19 mouse cellular contexts compared by ENCODE assay signal in the genomic region with DNA sequence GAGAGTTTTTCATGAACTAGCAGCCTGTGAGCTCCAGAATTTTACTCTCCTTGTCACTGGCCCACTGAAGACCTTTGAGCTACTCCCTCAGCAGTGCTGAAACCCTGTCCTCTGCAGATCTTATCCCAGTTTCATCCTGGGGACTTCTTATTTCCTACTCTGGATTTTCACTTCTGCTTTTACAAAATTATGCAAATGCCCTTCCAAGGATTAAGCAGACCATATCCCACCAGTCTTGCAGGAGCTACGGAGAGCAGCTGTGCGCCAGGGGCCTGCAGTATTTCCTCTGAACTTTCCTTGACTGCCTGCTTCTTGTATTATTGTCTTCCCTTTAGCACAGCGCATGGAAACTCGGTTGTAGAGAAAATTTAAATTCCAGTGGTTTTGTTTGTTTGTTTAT.
DNase-seq lines count a peak whose midpoint lies in the region; ATAC-seq and TF ChIP-seq lines count a peak whose summit lies in the region.
"Had no signal": no experiment of that assay in that cellular context is flagged by ENCODE, and none has a peak within 500 bp of the region (broad histone marks: within the 10 kb centered on the region; RNA-seq: fewer than 3 reads in every experiment).

No protein-coding gene starts in this region.

- no peak for TF ChIP-seq POLR2A in thymus, adult 2 months (IDR thresholded peaks at IDR 0.05; ENCODE audit: control insufficient read depth, extremely low read depth, insufficient read depth, low read length, poor library complexity)

- H3K27me3 ChIP-seq in embryonic facial prominence, embryonic 15.5 days = no peaks in the 10 kb centered on the region
- H3K27me3 ChIP-seq in embryonic facial prominence, embryonic 10.5 days (replicated peaks; ENCODE audit: low read depth, poor library complexity, severe bottlenecking) = no peaks in the 10 kb centered on the region
- no peaks in the 10 kb centered on the region for H3K27me3 ChIP-seq in hindbrain, embryonic 15.5 days
- H3K27me3 ChIP-seq in hindbrain, postnatal 0 days (ENCODE audit: insufficient read depth, low read length) = no peaks in the 10 kb centered on the region
- H3K27me3 ChIP-seq in thymus, adult 2 months (ENCODE audit: control insufficient read depth, insufficient read depth, low read length) = no peaks in the 10 kb centered on the region
- H3K27me3 ChIP-seq: midbrain, embryonic 12.5 days had no signal

- H3K4me1 ChIP-seq in embryonic facial prominence, embryonic 15.5 days = peaks cover 12% of the 10 kb centered on the region
- H3K4me1 ChIP-seq in embryonic facial prominence, embryonic 10.5 days = no peaks in the 10 kb centered on the region; the same call in 1 of the 2 replicates
- peaks cover 41% of the 10 kb centered on the region for H3K4me1 ChIP-seq in hindbrain, embryonic 15.5 days (replicated peaks)
- H3K4me1 ChIP-seq in hindbrain, postnatal 0 days (ENCODE audit: insufficient read depth, low read length) = peaks cover 27% of the 10 kb centered on the region; the same call in 1 of the 2 replicates
- peaks cover 37% of the 10 kb centered on the region for H3K4me1 ChIP-seq in thymus, adult 2 months (replicated peaks; ENCODE audit: control insufficient read depth, insufficient read depth, low read length)
- H3K4me1 ChIP-seq: limb, embryonic 10.5 days had no signal

- ATAC-seq in embryonic facial prominence, embryonic 15.5 days (ENCODE audit: insufficient number of reproducible peaks, low FRiP score, low TSS enrichment, low read depth) = no peak
- no peak for ATAC-seq in hindbrain, embryonic 15.5 days (ENCODE audit: low FRiP score, low read depth)
- no peak for ATAC-seq in hindbrain, postnatal 0 days
- ATAC-seq: inflammation-experienced regulatory T-cells, adult 6 months; liver, postnatal 0 days had no signal

- no peak for DNase-seq in embryonic facial prominence, embryonic 10.5 days (ENCODE audit: low spot score)
- DNase-seq in hindbrain, postnatal 0 days (ENCODE audit: low spot score) = no peak
- DNase-seq in thymus, adult 2 months = no peak
- no peak for DNase-seq in thymus, postnatal 4 days
- peak; percentile 4 for DNase-seq in skeletal muscle tissue, adult 2 months (ENCODE audit: low read depth, low spot score)
- no peak for DNase-seq in gastrocnemius, postnatal 10 days
- DNase-seq: adrenal gland, postnatal 25 days; cerebellum, adult 11 months; embryo, embryonic 11 days; heart, postnatal 14 days; kidney, adult 2 months; kidney, postnatal 10 days; liver, postnatal 0 days had no signal

- no peak overlapping the region for H3K4me2 ChIP-seq in embryonic facial prominence, embryonic 15.5 days (replicated peaks)
- H3K4me2 ChIP-seq in hindbrain, embryonic 15.5 days = no peak overlapping the region
- H3K4me2 ChIP-seq in hindbrain, postnatal 0 days (ENCODE audit: low read depth, low read length) = no peak overlapping the region
- H3K4me2 ChIP-seq: midbrain, embryonic 12.5 days had no signal

- H3K36me3 ChIP-seq in embryonic facial prominence, embryonic 15.5 days = 0 out of 2 replicates have a peak, but pooled peaks cover 5% of the 10 kb centered on the region
- peaks cover 27% of the 10 kb centered on the region for H3K36me3 ChIP-seq in embryonic facial prominence, embryonic 10.5 days (replicated peaks)
- 0 out of 2 replicates have a peak, but pooled peaks cover 2% of the 10 kb centered on the region for H3K36me3 ChIP-seq in hindbrain, embryonic 15.5 days
- H3K36me3 ChIP-seq in hindbrain, postnatal 0 days (ENCODE audit: insufficient read depth, low read length) = no peaks in the 10 kb centered on the region
- H3K36me3 ChIP-seq in thymus, adult 2 months (ENCODE audit: control insufficient read depth, insufficient read depth, low read length) = peaks cover 3% of the 10 kb centered on the region; the same call in 1 of the 2 replicates

- H3K9me3 ChIP-seq in embryonic facial prominence, embryonic 15.5 days (replicated peaks) = no peaks in the 10 kb centered on the region
- no peaks in the 10 kb centered on the region for H3K9me3 ChIP-seq in embryonic facial prominence, embryonic 10.5 days
- no peaks in the 10 kb centered on the region for H3K9me3 ChIP-seq in hindbrain, embryonic 15.5 days
- H3K9me3 ChIP-seq in hindbrain, postnatal 0 days (ENCODE audit: low read length) = no peaks in the 10 kb centered on the region
- H3K9me3 ChIP-seq: heart, embryonic 10.5 days; limb, embryonic 10.5 days; midbrain, embryonic 12.5 days had no signal

- no peak for TF ChIP-seq CTCF in hindbrain, postnatal 0 days (IDR thresholded peaks at IDR 0.05; ENCODE audit: low read depth)
- TF ChIP-seq CTCF in thymus, adult 2 months (IDR thresholded peaks at IDR 0.05; ENCODE audit: borderline replicate concordance, control insufficient read depth, extremely low read depth, insufficient read depth, low read length, poor library complexity) = no peak

- H3K27ac ChIP-seq in embryonic facial prominence, embryonic 15.5 days (replicated peaks) = 0 out of 2 replicates have a peak overlapping the region, but pooled peaks have one; percentile 7
- H3K27ac ChIP-seq in embryonic facial prominence, embryonic 10.5 days (replicated peaks) = no peak overlapping the region
- peak overlapping the region; percentile 10; the same call in 1 of the 2 replicates for H3K27ac ChIP-seq in hindbrain, embryonic 15.5 days (replicated peaks)
- H3K27ac ChIP-seq in hindbrain, postnatal 0 days = no peak overlapping the region
- peak overlapping the region; percentile 77 for H3K27ac ChIP-seq in thymus, adult 2 months (ENCODE audit: control insufficient read depth, insufficient read depth, low read length)
- H3K27ac ChIP-seq: heart, embryonic 10.5 days; limb, embryonic 10.5 days had no signal

- 55% methylated on average over 4 of the region's 4 CpGs for WGBS in embryonic facial prominence, embryonic 15.5 days
- 89% methylated on average over 4 of the region's 4 CpGs for WGBS in embryonic facial prominence, embryonic 10.5 days
- 73% methylated on average over 4 of the region's 4 CpGs for WGBS in hindbrain, embryonic 15.5 days
- WGBS in hindbrain, postnatal 0 days = 64% methylated on average over 4 of the region's 4 CpGs
- 85% methylated on average over 4 of the region's 4 CpGs for WGBS in thymus, adult 2 months

- H3K4me3 ChIP-seq in embryonic facial prominence, embryonic 15.5 days (replicated peaks) = no peak overlapping the region
- H3K4me3 ChIP-seq in embryonic facial prominence, embryonic 10.5 days = no peak overlapping the region
- H3K4me3 ChIP-seq in hindbrain, embryonic 15.5 days = no peak overlapping the region
- no peak overlapping the region for H3K4me3 ChIP-seq in hindbrain, postnatal 0 days (ENCODE audit: low read length)
- H3K4me3 ChIP-seq in thymus, adult 2 months (ENCODE audit: control insufficient read depth, insufficient read depth, low read length) = no peak overlapping the region
- H3K4me3 ChIP-seq: heart, embryonic 10.5 days; limb, embryonic 10.5 days; midbrain, embryonic 12.5 days had no signal

- H3K9ac ChIP-seq in embryonic facial prominence, embryonic 15.5 days = no peak overlapping the region
- H3K9ac ChIP-seq in hindbrain, embryonic 15.5 days = no peak overlapping the region
- no peak overlapping the region for H3K9ac ChIP-seq in hindbrain, postnatal 0 days (replicated peaks; ENCODE audit: low read length)
- H3K9ac ChIP-seq: liver, postnatal 0 days; midbrain, embryonic 12.5 days had no signal

Comparison
In these comparisons a context has a peak if more than half of its experiments do, and no peak if none do; other contexts are left out.
1. H3K27ac ChIP-seq: peak in embryonic facial prominence, embryonic 15.5 days (single experiment), hindbrain, embryonic 15.5 days (single experiment) and thymus, adult 2 months (single experiment); none in embryonic facial prominence, embryonic 10.5 days (single experiment) and hindbrain, postnatal 0 days (single experiment).